Mouse (Mus musculus) adrenal gland, adult 2 months (tissue): ENCODE measurements around the gene Mat2a. TPM values are rescaled to one million over a fixed set of nuclear protein-coding genes. Genes with fewer than 3 reads are reported as not detected.
A peak's percentile ranks its signal among the peaks of the same experiment; 100 is the strongest.
"Not testable (repeated sequence)": the region's sequence is repeated elsewhere in the genome, so short reads cannot be mapped to it uniquely, and the experiment has no call there.

Experiments used
- DNase-seq: peaks from one replicate; pipeline ENCODE4 v3.0.0; 2021
- polyA plus RNA-seq: library from polyadenylated mRNA; depleted of rRNA; stranded (reverse); fragments of >200 nt; gene quantifications from 2 replicates; pipeline ENCODE4 v1.2.3, GENCODE M21; 2012
- total RNA-seq, 2 experiments: library from RNA; stranded (reverse); gene quantifications; 2 replicates each; pipeline ENCODE4 v1.2.3; 2021

The Mat2a gene
- total and polyA plus RNA-seq, 3 experiments: 150 to 251 (median 203) TPM

- no peak for DNase-seq
Measured at GRCm38 (mm10) chr6:72456567-72456966, 17.2 kb upstream of the Mat2a start.

GRCm38 (mm10) chr6:72454833-72455373 lies 15.5 kb upstream of the Mat2a start:
- DNase-seq: no peak

GRCm38 (mm10) chr6:72454072-72454746 lies 14.9 kb upstream of the Mat2a start:
- DNase-seq: no peak

GRCm38 (mm10) chr6:72453578-72453977 lies 14.2 kb upstream of the Mat2a start:
- no peak for DNase-seq

GRCm38 (mm10) chr6:72452329-72452728 lies 13.0 kb upstream of the Mat2a start:
- DNase-seq: no peak

- not testable (repeated sequence) for DNase-seq
Measured at GRCm38 (mm10) chr6:72451778-72452177, 12.4 kb upstream of the Mat2a start.

- DNase-seq: no peak
Measured at GRCm38 (mm10) chr6:72447487-72447886, 8.1 kb upstream of the Mat2a start.

GRCm38 (mm10) chr6:72445011-72445410 lies 5.7 kb upstream of the Mat2a start:
- peak; percentile 69 for DNase-seq

GRCm38 (mm10) chr6:72442921-72443604 lies 3.7 kb upstream of the Mat2a start:
- no peak for DNase-seq

GRCm38 (mm10) chr6:72440186-72440990 lies 1.0 kb upstream of the Mat2a start:
- no peak for DNase-seq

- DNase-seq: peak; percentile 92
Measured at GRCm38 (mm10) chr6:72438862-72439354, 450 bp downstream of the Mat2a start.

GRCm38 (mm10) chr6:72438226-72438625 lies 1.1 kb downstream of the Mat2a start:
- DNase-seq: no peak

GRCm38 (mm10) chr6:72432153-72432552 lies 7.2 kb downstream of the Mat2a start:
- no peak for DNase-seq

- DNase-seq: no peak
Measured at GRCm38 (mm10) chr6:72430989-72431921, 8.1 kb downstream of the Mat2a start.

- no peak for DNase-seq
Measured at GRCm38 (mm10) chr6:72429061-72429842, 10.1 kb downstream of the Mat2a start.

GRCm38 (mm10) chr6:72428036-72428435 lies 11.3 kb downstream of the Mat2a start:
- DNase-seq: peak; percentile 74

- no peak for DNase-seq
Measured at GRCm38 (mm10) chr6:72425646-72426045, 13.7 kb downstream of the Mat2a start.

- DNase-seq: no peak
Measured at GRCm38 (mm10) chr6:72420901-72421300, 18.5 kb downstream of the Mat2a start.

- peak; percentile 61 for DNase-seq
Measured at GRCm38 (mm10) chr6:72419806-72420205, 19.6 kb downstream of the Mat2a start.

GRCm38 (mm10) chr6:72418279-72418678 lies 21.1 kb downstream of the Mat2a start:
- no peak for DNase-seq
